Mouse (Mus musculus): ENCODE results near the gene Gm20388.

DNA sequence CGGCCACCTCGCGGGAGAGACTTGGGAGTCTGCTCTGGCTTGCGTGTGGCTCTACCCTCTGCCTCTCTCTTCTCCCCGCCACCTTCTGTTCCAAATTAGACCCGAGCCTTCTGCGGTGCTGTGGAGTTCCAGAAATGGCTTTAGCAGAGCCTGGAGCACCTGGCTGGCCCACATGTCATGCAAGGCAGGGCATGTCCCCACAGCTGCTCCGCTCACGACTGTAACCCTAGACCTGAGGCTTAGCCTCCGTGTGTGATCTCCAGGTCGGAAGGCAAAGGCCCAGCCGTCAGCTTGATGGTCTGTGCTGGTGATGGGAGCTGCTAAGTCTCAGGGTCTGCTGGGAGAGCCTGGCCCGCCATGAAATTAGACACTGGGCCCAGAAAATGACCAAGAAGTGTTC is 348.6 kb downstream of the Gm20388 start:
- TF ChIP-seq POLR2AphosphoS5 (IDR thresholded peaks at IDR 0.05; ENCODE audit: insufficient replicate concordance, low read depth, low read length), result no peak
- TF ChIP-seq TAL1 (conservative IDR thresholded peaks at IDR 0.05; ENCODE audit: low read depth, low read length), result no peak
- no peak for TF ChIP-seq CTCF (IDR thresholded peaks at IDR 0.05; ENCODE audit: low read depth, low read length)
- TF ChIP-seq GATA1 (IDR thresholded peaks at IDR 0.05; ENCODE audit: borderline replicate concordance, low read length), result no peak
- no peak for TF ChIP-seq GATA2 (IDR thresholded peaks at IDR 0.05; ENCODE audit: borderline replicate concordance, low read depth, low read length)

Data from G1E (cell line).